Comparison of ENCODE assay signal across 10 mouse cellular contexts in the genomic region with DNA sequence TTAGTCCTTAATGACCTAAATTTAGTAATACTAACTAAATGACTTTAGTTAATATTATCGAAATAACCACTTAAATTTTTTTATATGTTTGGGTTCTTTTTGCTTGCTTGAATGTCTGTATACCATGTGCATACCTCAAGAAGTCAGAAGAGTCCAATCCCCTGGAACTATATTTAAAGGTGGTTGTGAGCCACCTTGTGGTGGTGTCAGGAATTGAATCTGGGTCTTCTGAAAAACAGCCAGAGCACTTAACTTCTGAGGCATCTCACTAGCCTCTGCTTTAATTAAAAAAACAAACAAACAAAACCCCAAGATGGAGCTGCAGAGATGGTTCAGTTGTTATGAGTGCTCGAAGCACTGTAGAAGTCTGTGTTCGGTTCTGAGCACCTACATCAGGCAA. TPM values are rescaled to one million over a fixed set of nuclear protein-coding genes. Genes with fewer than 3 reads are reported as not detected.
DNase-seq lines count a peak whose midpoint lies in the region; ATAC-seq and TF ChIP-seq lines count a peak whose summit lies in the region.
"Had no signal": no experiment of that assay in that cellular context is flagged by ENCODE, and none has a peak within 500 bp of the region (broad histone marks: within the 10 kb centered on the region; RNA-seq: fewer than 3 reads in every experiment).

No protein-coding gene starts in this region.

- H3K9ac ChIP-seq in intestine, embryonic 14.5 days (ENCODE audit: low read length) = no peak overlapping the region
- no peak overlapping the region for H3K9ac ChIP-seq in intestine, embryonic 15.5 days
- H3K9ac ChIP-seq in neural tube, embryonic 11.5 days (ENCODE audit: low read length) = no peak overlapping the region
- H3K9ac ChIP-seq: embryonic facial prominence, embryonic 15.5 days had no signal

- TF ChIP-seq CTCF in Patski (IDR thresholded peaks at IDR 0.05) = peak; percentile 79

- DNase-seq in intestine, embryonic 14.5 days (ENCODE audit: low spot score) = peak; percentile 62
- DNase-seq in CD4-positive, CD25-positive, alpha-beta regulatory T cell, adult 2 months (ENCODE audit: low read depth, low spot score) = peak; percentile 73
- DNase-seq in Patski (ENCODE audit: low read depth, low spot score) = no peak
- peak; percentile 63 for DNase-seq in embryo, embryonic 10.5 days (ENCODE audit: low spot score)
- peak; percentile 12 for DNase-seq in layer of hippocampus, adult 9-11 months
- peak; percentile 38 for DNase-seq in neural tube, embryonic 11.5 days (ENCODE audit: low spot score)
- no peak for DNase-seq in urinary bladder, adult 2 months (ENCODE audit: low spot score)

- WGBS in intestine, embryonic 14.5 days = 88% methylated on average over 3 of the region's 3 CpGs
- 80% methylated on average over 3 of the region's 3 CpGs for WGBS in intestine, embryonic 15.5 days
- 88% methylated on average over 3 of the region's 3 CpGs for WGBS in neural tube, embryonic 11.5 days

- peaks cover 86% of the 10 kb centered on the region for H3K36me3 ChIP-seq in intestine, embryonic 14.5 days (ENCODE audit: control insufficient read depth, insufficient read depth, low read length)
- H3K36me3 ChIP-seq in intestine, embryonic 15.5 days = 0 out of 2 replicates have a peak, but pooled peaks cover 13% of the 10 kb centered on the region
- peaks cover 11% of the 10 kb centered on the region for H3K36me3 ChIP-seq in neural tube, embryonic 11.5 days (ENCODE audit: control insufficient read depth, insufficient read depth, low read length)

- POLR2A ChIA-PET in Patski (lab: Charles Lee) = interaction anchor here (0.6 kb wide), 1 partner anchor 194 kb away, joined by 3 read pairs; no protein-coding TSS in a partner anchor

- no peak; the same call in 1 of the 2 replicates for ATAC-seq in intestine, embryonic 14.5 days (replicated peaks; ENCODE audit: low FRiP score, low TSS enrichment, low read depth)
- no peak for ATAC-seq in intestine, embryonic 15.5 days
- no peak for ATAC-seq in Patski
- no peak for ATAC-seq in neural tube, embryonic 11.5 days (ENCODE audit: insufficient read depth, low FRiP score, low TSS enrichment)

- CTCF ChIA-PET in Patski (lab: Charles Lee) = interaction anchor here (0.6 to 2.3 kb wide), 6 partner anchors 9 to 201 kb away, joined by 3 to 15 read pairs (median 4); partner anchors contain the start of genes 2700049A03Rik, Arid4a and Timm9

- H3K4me2 ChIP-seq in intestine, embryonic 14.5 days (ENCODE audit: low read length) = no peak overlapping the region
- no peak overlapping the region for H3K4me2 ChIP-seq in intestine, embryonic 15.5 days (replicated peaks)
- no peak overlapping the region for H3K4me2 ChIP-seq in neural tube, embryonic 11.5 days (ENCODE audit: low read depth)
- H3K4me2 ChIP-seq: embryonic facial prominence, embryonic 15.5 days had no signal

- in situ Hi-C loops in Patski (cut with MboI; ENCODE audit: low pct_unique_long_range_greater_than_20kb) = no loop called here

- no peak overlapping the region for H3K27ac ChIP-seq in intestine, embryonic 14.5 days (ENCODE audit: low read depth)
- H3K27ac ChIP-seq in intestine, embryonic 15.5 days = no peak overlapping the region
- H3K27ac ChIP-seq in neural tube, embryonic 11.5 days (ENCODE audit: low read depth, low read length) = no peak overlapping the region
- H3K27ac ChIP-seq: embryonic facial prominence, embryonic 15.5 days had no signal

- no peaks in the 10 kb centered on the region for H3K9me3 ChIP-seq in intestine, embryonic 14.5 days (ENCODE audit: control insufficient read depth, low read length)
- no peaks in the 10 kb centered on the region for H3K9me3 ChIP-seq in intestine, embryonic 15.5 days
- no peaks in the 10 kb centered on the region for H3K9me3 ChIP-seq in neural tube, embryonic 11.5 days (ENCODE audit: control insufficient read depth, low read length)
- H3K9me3 ChIP-seq: embryonic facial prominence, embryonic 15.5 days had no signal

- no peak overlapping the region for H3K4me3 ChIP-seq in intestine, embryonic 14.5 days (ENCODE audit: low read depth, low read length)
- H3K4me3 ChIP-seq in intestine, embryonic 15.5 days (replicated peaks) = no peak overlapping the region
- H3K4me3 ChIP-seq in neural tube, embryonic 11.5 days (ENCODE audit: low read depth, low read length) = no peak overlapping the region
- H3K4me3 ChIP-seq: embryonic facial prominence, embryonic 15.5 days had no signal

- H3K4me1 ChIP-seq in intestine, embryonic 14.5 days (replicated peaks; ENCODE audit: control insufficient read depth, insufficient read depth, low read length) = no peaks in the 10 kb centered on the region
- H3K4me1 ChIP-seq in intestine, embryonic 15.5 days (replicated peaks) = no peaks in the 10 kb centered on the region
- H3K4me1 ChIP-seq in neural tube, embryonic 11.5 days (ENCODE audit: control insufficient read depth, insufficient read depth, low read length) = no peaks in the 10 kb centered on the region
- H3K4me1 ChIP-seq: embryonic facial prominence, embryonic 15.5 days had no signal

- H3K27me3 ChIP-seq in intestine, embryonic 14.5 days (replicated peaks; ENCODE audit: control insufficient read depth, insufficient read depth, low read length) = no peaks in the 10 kb centered on the region
- no peaks in the 10 kb centered on the region for H3K27me3 ChIP-seq in intestine, embryonic 15.5 days (replicated peaks)
- H3K27me3 ChIP-seq in Patski = no peaks in the 10 kb centered on the region
- no peaks in the 10 kb centered on the region for H3K27me3 ChIP-seq in neural tube, embryonic 11.5 days (ENCODE audit: control insufficient read depth, insufficient read depth, low read length)
- H3K27me3 ChIP-seq: embryonic facial prominence, embryonic 15.5 days had no signal

RNA-seq across cellular contexts. Expression of gene 2700049A03Rik, which starts 11.0 kb away (rescaled TPM):
- polyA plus RNA-seq in intestine, embryonic 14.5 days (2014; fragmentation: Nextera tagmentation; extraction: Ambion mirVana) = 13.2 and 15.6 TPM in 2 replicates
- polyA plus RNA-seq in intestine, embryonic 15.5 days (2015; fragmentation: Nextera tagmentation; extraction: Ambion mirVana) = 10.2 and 12.6 TPM in 2 replicates
- polyA plus RNA-seq in Patski (2021) = 7.5 TPM
- polyA plus RNA-seq in neural tube, embryonic 11.5 days (2014; fragmentation: Nextera tagmentation; extraction: Ambion mirVana) = 20.1 and 21.8 TPM in 2 replicates
- polyA plus RNA-seq in urinary bladder, adult 2 months (2012; rRNA removed) = 4.7 and 5.1 TPM in 2 replicates

RNA-seq across cellular contexts. Expression of gene Timm9, which starts 11.2 kb away (rescaled TPM):
- 99.8 and 108 TPM in 2 replicates for polyA plus RNA-seq in intestine, embryonic 14.5 days (2014; fragmentation: Nextera tagmentation; extraction: Ambion mirVana)
- 108 and 109 TPM in 2 replicates for polyA plus RNA-seq in intestine, embryonic 15.5 days (2015; fragmentation: Nextera tagmentation; extraction: Ambion mirVana)
- 52.0 TPM for polyA plus RNA-seq in Patski (2021)
- polyA plus RNA-seq in neural tube, embryonic 11.5 days (2014; fragmentation: Nextera tagmentation; extraction: Ambion mirVana) = 68.5 and 77.3 TPM in 2 replicates
- polyA plus RNA-seq in urinary bladder, adult 2 months (2012; rRNA removed) = 29.6 and 35.3 TPM in 2 replicates

RNA-seq across cellular contexts. Expression of gene Tomm20l, which starts 36.4 kb away (rescaled TPM):
- not detected in 2 replicates for polyA plus RNA-seq in intestine, embryonic 14.5 days (2014; fragmentation: Nextera tagmentation; extraction: Ambion mirVana)
- not detected in 2 replicates for polyA plus RNA-seq in intestine, embryonic 15.5 days (2015; fragmentation: Nextera tagmentation; extraction: Ambion mirVana)
- polyA plus RNA-seq in Patski (2021) = not detected
- not detected in 2 replicates for polyA plus RNA-seq in neural tube, embryonic 11.5 days (2014; fragmentation: Nextera tagmentation; extraction: Ambion mirVana)
- polyA plus RNA-seq in urinary bladder, adult 2 months (2012; rRNA removed) = not detected in 2 replicates
- polyA plus RNA-seq: small intestine, adult 2 months had no signal

Comparison
In these comparisons a context has a peak if more than half of its experiments do, and no peak if none do; other contexts are left out.
1. DNase-seq: peak in intestine, embryonic 14.5 days (single experiment), CD4-positive, CD25-positive, alpha-beta regulatory T cell, adult 2 months (single experiment), embryo, embryonic 10.5 days (single experiment), layer of hippocampus, adult 9-11 months (single experiment) and neural tube, embryonic 11.5 days (single experiment); none in Patski (single experiment) and urinary bladder, adult 2 months (single experiment).